Mouse (Mus musculus): ENCODE data around the gene A630076J17Rik.

DNA sequence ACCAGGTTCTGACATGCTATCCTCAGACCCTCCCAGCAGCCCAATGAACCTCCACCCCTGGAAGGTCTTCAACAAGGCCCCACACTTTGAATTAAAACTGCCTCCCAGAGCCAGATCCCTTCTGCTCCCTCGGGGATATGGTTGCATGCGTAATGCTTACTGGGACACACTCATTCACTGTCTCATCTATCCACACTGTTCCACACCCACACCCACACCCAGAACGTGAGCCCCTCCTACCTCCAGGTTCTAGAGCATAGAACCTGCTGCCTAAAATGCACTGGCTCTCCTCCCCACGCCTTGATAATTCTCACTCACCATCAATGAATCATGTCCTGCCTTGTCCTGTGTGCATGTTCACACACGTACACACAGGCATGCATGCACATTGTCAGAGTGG, 15.8 kb upstream of the A630076J17Rik start:
- TF ChIP-seq CTCF (IDR thresholded peaks at IDR 0.05; ENCODE audit: low read depth) (no peak), EP300 (IDR thresholded peaks at IDR 0.05; ENCODE audit: low read depth) (no peak)

Measured in liver, postnatal 0 days (tissue).